Mouse (Mus musculus) intestine, postnatal 0 days (tissue): ENCODE results near the gene Kncn. TPM values are rescaled to one million over a fixed set of nuclear protein-coding genes. Genes with fewer than 3 reads are reported as not detected.

Experiments used
- ATAC-seq: fragments of 200-750 bp; cut with Nextera tagmentation; 2 replicates; pipeline ENCODE4 v1.8.0; 2017; ENCODE audit warnings: mild to moderate bottlenecking, moderate TSS enrichment, moderate library complexity
- H3K27ac ChIP-seq: fragments of 300-500 bp; sonication (generic); 2 replicates; pipeline ENCODE4 v1.5.1; 2014; ENCODE audit warnings: mild to moderate bottlenecking, low read depth, low read length, moderate library complexity
- H3K27me3 ChIP-seq: fragments of 300-500 bp; sonication (generic); replicated peaks from 2 replicates; pipeline ENCODE4 v1.6.1; 2014; ENCODE audit warnings: low read length, mixed read lengths; ENCODE audit not compliant: control insufficient read depth, insufficient read depth
- H3K36me3 ChIP-seq: fragments of 300-500 bp; sonication (generic); 2 replicates; pipeline ENCODE4 v1.6.1; 2014; ENCODE audit warnings: mild to moderate bottlenecking, moderate library complexity; ENCODE audit not compliant: control insufficient read depth, insufficient read depth
- H3K4me1 ChIP-seq: fragments of 300-500 bp; sonication (generic); replicated peaks from 2 replicates; pipeline ENCODE4 v1.6.1; 2014; ENCODE audit warnings: antibody characterized with exemption, low read length, mixed read lengths; ENCODE audit not compliant: control insufficient read depth, insufficient read depth
- H3K4me2 ChIP-seq: fragments of 300-500 bp; sonication (generic); replicated peaks from 2 replicates; pipeline ENCODE4 v1.6.1; 2014; ENCODE audit warnings: low read depth, mild to moderate bottlenecking, moderate library complexity
- H3K4me3 ChIP-seq: fragments of 300-500 bp; sonication (generic); 2 replicates; pipeline ENCODE4 v1.5.1; 2014; ENCODE audit warnings: low read depth, low read length
- H3K9ac ChIP-seq: fragments of 300-500 bp; sonication (generic); 2 replicates; pipeline ENCODE4 v1.6.1; 2014; ENCODE audit warnings: mild to moderate bottlenecking, low read depth, low read length
- H3K9me3 ChIP-seq: fragments of 300-500 bp; sonication (generic); 2 replicates; pipeline ENCODE4 v1.6.1; 2016; ENCODE audit warnings: mixed run types; ENCODE audit not compliant: control insufficient read depth
- CTCF ChIP-seq: sonication (generic); IDR thresholded peaks from 2 replicates; pipeline ENCODE4 v1.5.1; 2016; ENCODE audit warnings: low read depth, mild to moderate bottlenecking, control low read depth, antibody characterized with exemption, moderate library complexity
- WGBS: fragments of 180-500 bp; shearing (Covaris S2); extraction: QIAGEN DNeasy Blood & Tissue Kit; methylation state at CpG from one replicate; pipeline ENCODE4 v1.1.7; 2014; 5-methylcytosine and 5-hydroxymethylcytosine counted together
- polyA plus RNA-seq: library from polyadenylated mRNA; unstranded; fragments of >200 nt; fragmentation: Nextera tagmentation; extraction: Ambion mirVana; gene quantifications from 2 replicates; pipeline ENCODE4 v1.2.1, GENCODE M21; 2015

Kncn gene
- polyA plus RNA-seq, 1 experiment from 2014 or later: not detected

DNA sequence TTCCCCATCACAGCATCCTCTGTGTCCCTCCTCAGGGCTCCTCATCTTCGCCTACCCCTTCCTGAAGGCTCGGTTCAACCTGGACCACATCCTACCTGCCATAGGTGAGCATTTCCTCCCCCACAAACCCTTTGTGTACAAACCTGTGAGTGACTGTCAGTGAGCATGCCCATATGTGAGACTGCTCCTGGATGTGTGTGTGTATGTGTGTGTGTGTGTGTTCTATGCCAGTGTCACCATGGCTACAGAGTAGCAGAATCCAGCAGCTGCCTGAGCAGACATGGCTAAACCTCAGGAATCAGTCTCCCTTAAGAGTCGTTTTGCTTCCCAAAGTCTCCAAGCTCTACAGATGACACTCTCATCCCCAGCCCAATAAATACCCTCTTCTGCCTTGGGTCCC is 1.6 kb downstream of the Kncn start:
- Histone ChIP-seq H3K27me3 (peaks cover 11% of the 10 kb centered on the region; the same call in 1 of the 2 replicates), H3K4me3 (no peak overlapping the region), H3K36me3 (no peaks in the 10 kb centered on the region), H3K27ac (no peak overlapping the region), H3K4me1 (no peaks in the 10 kb centered on the region), H3K9me3 (no peaks in the 10 kb centered on the region), H3K4me2 (no peak overlapping the region), H3K9ac (no peak overlapping the region)
- no peak for ATAC-seq
- WGBS: 73% methylated on average over 3 of the region's 3 CpGs
- TF ChIP-seq CTCF: no peak

DNA sequence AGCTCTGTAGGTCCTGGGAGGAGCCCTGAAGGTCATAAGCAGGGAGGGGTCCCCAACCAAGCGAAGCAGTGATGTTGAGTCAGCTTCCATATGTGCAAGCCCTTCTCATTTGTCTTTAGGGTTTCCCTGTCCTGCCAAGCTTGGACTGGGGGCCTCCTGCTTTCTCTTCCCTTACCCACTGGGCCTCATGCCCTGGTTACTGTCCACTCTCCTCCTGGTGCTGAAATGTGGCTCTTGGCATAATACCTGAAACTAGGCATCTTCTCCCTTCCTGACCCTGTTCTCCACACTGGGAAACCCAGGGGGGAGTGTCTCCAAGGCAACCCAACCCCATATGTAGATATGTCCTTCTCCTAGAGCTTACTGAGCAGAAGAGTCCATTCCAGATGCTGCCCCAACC is 2.7 kb downstream of the Kncn start:
- TF ChIP-seq CTCF: no peak
- H3K27me3 ChIP-seq: peaks cover 17% of the 10 kb centered on the region; the same call in 1 of the 2 replicates
- H3K9ac ChIP-seq: no peak overlapping the region
- 41% methylated on average over 1 of the region's 1 CpGs for WGBS
- H3K36me3 ChIP-seq: no peaks in the 10 kb centered on the region
- no peaks in the 10 kb centered on the region for H3K9me3 ChIP-seq
- H3K27ac ChIP-seq: no peak overlapping the region
- no peak for ATAC-seq
- no peak overlapping the region for H3K4me3 ChIP-seq
- no peak overlapping the region for H3K4me2 ChIP-seq
- H3K4me1 ChIP-seq: no peaks in the 10 kb centered on the region

GRCm38 (mm10) chr4:115890066-115890465 is 5.9 kb downstream of the Kncn start:
- Histone ChIP-seq H3K27me3 (peaks cover 23% of the 10 kb centered on the region; the same call in 1 of the 2 replicates), H3K4me3 (peak overlapping the region; percentile 17), H3K9me3 (no peaks in the 10 kb centered on the region), H3K4me2 (peak overlapping the region; percentile 54), H3K9ac (no peak overlapping the region), H3K4me1 (no peaks in the 10 kb centered on the region), H3K36me3 (no peaks in the 10 kb centered on the region), H3K27ac (no peak overlapping the region)
- 16% methylated on average over 6 of the region's 6 CpGs for WGBS
- no peak for TF ChIP-seq CTCF
- ATAC-seq: no peak

DNA sequence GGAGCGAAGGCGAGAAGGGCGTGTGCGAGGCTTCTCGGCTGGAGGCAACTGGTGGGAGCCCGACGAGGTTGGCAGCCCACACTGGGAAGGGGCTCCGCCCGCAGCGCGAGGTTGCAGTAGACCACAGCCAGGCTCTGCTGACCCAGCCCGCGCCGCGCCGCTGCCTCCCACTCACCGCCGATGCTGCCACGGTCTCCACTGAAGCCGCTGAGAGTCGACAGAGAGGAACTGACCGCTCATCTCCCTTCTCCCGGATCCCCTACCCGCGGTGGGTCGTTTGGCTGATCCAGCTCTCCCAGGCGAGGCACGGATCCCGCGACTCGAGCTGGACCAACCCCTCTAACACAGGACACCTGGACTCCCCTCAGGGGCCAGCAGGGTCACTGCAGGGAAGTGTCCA is 6.4 kb downstream of the Kncn start, which contains the start of gene 6430628N08Rik:
Gene 6430628N08Rik, plus strand, starts transcription at position 113 of the 400 bp plus-strand sequence.
- peak within 1 kb of the TSS; percentile 17 for H3K4me3 ChIP-seq
- no peak for ATAC-seq
- no peaks in the 10 kb centered on the region for H3K36me3 ChIP-seq
- H3K4me2 ChIP-seq: peak within 1 kb of the TSS; percentile 54
- H3K27ac ChIP-seq: no peak within 1 kb of the TSS
- 2% methylated on average over 31 of the region's 31 CpGs for WGBS
- TF ChIP-seq CTCF: no peak
- no peaks in the 10 kb centered on the region for H3K9me3 ChIP-seq
- H3K27me3 ChIP-seq: peaks cover 23% of the 10 kb centered on the region; the same call in 1 of the 2 replicates
- H3K4me1 ChIP-seq: no peaks in the 10 kb centered on the region
- H3K9ac ChIP-seq: no peak within 1 kb of the TSS

- H3K27me3 ChIP-seq: peaks cover 50% of the 10 kb centered on the region
- WGBS: 14% methylated on average over 3 of the region's 3 CpGs
Measured at GRCm38 (mm10) chr4:115894281-115894680, 10.1 kb downstream of the Kncn start.

GRCm38 (mm10) chr4:115897901-115898631 is 13.9 kb downstream of the Kncn start:
- H3K9ac ChIP-seq: no peak overlapping the region
- no peak for ATAC-seq

More at GRCm38 (mm10) chr4:115894281-115894680, 10.1 kb downstream of the Kncn start:
- Histone ChIP-seq H3K36me3 (no peaks in the 10 kb centered on the region), H3K4me1 (no peaks in the 10 kb centered on the region), H3K9ac (no peak overlapping the region), H3K9me3 (no peaks in the 10 kb centered on the region), H3K27ac (no peak overlapping the region), H3K4me2 (no peak overlapping the region), H3K4me3 (no peak overlapping the region)
- ATAC-seq: no peak
- TF ChIP-seq CTCF: no peak

More at GRCm38 (mm10) chr4:115897901-115898631, 13.9 kb downstream of the Kncn start:
- peak overlapping the region; percentile 14; the same call in 1 of the 2 replicates for H3K4me3 ChIP-seq
- H3K4me2 ChIP-seq: peak overlapping the region; percentile 57
- no peaks in the 10 kb centered on the region for H3K4me1 ChIP-seq
- no peak overlapping the region for H3K27ac ChIP-seq
- peak; percentile 37 for TF ChIP-seq CTCF
- WGBS: 2% methylated on average over 48 of the region's 56 CpGs
- no peaks in the 10 kb centered on the region for H3K9me3 ChIP-seq
- H3K36me3 ChIP-seq: no peaks in the 10 kb centered on the region
- peaks cover 50% of the 10 kb centered on the region for H3K27me3 ChIP-seq
